Mouse (Mus musculus): Measurements from ENCODE around the gene Tmcc3.

Tmcc3 gene

DNA sequence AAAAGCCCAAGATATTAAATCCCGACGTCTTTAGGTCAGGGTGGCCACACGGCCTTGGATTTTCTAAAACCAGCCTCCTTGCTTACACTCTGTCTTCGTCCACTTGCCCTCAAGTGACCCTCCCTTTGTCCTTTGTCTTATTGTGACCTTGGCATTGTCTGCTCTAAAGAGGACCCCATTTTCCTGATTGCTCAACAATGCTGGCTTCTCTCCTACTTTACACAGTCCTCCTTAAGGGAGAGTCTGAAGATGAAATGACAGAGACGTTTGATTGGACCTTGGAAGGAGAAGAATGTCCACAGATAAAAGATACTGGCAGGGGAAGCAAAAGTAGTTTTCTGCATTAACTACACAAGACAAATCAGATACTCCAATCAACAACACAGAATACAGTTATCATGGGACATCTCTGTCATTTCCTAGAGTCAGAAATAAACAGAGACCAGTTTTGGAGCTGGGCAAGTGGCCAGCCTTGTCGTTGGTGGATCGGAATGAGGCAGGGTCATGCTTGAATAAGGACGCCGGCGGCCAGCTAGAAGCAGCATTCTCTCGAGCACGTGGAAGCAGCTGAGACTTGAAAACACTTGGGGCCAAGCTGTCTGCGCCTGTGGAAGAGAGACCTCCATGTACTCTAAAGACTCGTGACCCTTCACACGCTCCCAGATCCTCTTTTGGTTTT is 150.8 kb downstream of the Tmcc3 start:
- in situ Hi-C loops (cut with MboI; ENCODE audit: low sequenced_read_pairs): no loop called here

DNA sequence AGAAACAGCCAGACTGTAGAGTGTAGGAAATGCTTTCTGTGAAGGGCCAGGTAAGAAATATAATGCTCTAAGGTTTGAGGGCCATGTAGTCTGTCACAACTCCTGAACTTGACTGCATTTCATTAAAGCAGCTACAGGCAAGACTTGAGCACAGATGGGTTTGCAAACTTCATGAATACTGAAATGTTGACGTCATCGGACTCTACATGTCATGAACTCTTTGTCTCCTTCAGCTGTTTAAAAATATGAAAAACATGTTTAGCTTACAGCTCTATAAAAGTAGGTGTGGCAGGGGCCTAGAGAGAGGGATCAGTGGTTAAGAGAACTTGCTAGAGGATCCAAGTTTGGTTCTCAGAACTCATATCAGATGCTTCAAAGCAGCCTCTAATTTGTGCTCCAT is 151.7 kb downstream of the Tmcc3 start:
- in situ Hi-C loops (cut with MboI; ENCODE audit: low sequenced_read_pairs): no loop called here

DNA sequence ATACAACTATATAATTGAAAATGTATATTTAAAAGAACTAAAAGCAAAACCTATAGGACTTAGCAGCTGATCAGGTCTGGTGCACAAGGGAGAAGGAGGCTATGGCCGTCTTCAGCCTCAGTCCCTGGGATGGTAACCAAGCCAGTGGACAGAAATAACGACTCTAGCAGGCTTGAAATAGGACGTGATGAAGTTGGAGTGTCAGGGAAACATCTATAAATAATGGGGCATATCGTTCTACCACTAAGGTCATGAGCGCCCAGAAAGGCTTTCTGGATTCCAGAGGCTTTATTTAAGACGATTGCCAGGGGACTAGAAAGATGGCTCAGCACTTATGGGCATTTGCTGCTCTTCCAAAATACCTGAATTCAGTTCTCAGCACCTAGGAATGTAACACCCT is 153.9 kb downstream of the Tmcc3 start:
- in situ Hi-C loops (cut with MboI; ENCODE audit: low sequenced_read_pairs): no loop called here

DNA sequence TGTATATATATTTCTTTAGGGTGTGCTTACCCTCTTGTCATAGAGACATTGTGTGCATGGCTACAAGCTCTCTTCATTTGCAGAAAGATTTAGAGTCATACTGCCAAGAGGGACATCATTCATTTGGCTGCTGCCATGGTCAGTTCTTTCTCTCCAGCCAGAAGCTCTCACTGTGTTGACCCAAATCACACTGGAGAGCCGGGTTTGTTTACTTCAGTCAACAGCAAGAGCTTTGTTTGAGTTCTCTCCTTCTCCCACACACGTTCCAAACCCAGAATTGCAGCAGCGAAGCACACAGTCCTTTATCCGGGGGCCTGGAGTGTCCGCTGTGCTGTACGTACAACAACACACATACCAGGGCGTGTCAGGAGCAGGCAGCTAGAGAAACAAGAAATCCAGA is 154.6 kb downstream of the Tmcc3 start:
- in situ Hi-C loops (cut with MboI; ENCODE audit: low sequenced_read_pairs): no loop called here

DNA sequence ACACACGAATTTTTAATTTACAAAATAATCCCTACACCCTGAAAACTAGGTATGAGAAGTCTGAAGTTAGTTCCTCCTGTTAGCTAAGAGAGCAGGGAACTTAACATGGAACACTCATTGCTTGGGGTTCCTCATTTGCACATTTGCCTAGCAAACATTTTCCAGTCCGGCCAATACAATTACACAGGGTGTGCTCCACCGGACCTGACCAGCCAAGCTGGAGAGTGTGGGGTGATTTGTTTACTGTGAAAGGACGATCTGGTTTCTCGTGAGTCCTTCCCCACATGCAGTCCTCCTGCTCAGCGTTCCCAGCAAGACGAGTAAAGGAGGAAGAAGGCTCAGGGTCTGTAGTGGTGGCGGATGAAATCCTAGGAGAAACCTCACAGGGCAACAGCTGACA is 159.7 kb downstream of the Tmcc3 start:
- in situ Hi-C loops (cut with MboI; ENCODE audit: low sequenced_read_pairs): no loop called here

DNA sequence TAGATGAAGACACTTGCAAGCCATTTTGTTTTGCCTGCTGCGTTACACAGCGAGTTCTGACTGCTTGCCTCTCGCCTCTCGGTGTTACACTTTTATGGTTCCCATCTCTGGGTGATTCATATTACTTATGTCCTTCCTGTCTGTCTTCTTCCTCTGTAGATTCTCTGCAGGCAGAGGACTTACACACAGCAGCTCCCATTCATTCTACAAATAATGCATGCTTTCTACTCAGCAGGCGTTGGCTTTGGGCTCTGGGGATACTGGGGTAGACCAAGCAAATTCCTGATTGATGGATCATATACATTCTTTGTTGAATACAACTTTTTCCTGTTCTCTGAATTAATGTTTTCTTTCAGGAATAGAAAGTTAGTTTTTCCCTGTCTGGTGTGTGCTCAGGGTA is 161.8 kb downstream of the Tmcc3 start:
- in situ Hi-C loops (cut with MboI; ENCODE audit: low sequenced_read_pairs): no loop called here

DNA sequence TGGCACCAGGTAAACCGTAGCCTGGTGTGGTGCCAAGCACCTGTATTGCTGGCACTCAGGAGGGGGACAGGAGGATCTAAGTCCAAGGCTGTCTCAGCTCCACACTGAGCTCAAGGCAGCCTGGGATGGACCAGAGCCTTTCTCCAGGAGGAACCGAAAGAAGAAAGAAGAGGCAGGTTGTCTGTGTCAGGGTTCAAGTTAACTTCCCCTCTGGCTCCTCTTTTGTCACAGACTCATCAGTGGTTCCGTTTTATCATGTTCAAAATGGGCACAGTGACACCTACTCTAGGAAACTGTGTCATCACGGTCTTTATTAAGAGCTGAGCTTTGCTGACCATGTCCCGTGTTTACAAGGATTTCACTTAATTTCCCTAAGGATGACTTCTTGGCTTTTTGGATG is 162.4 kb downstream of the Tmcc3 start:
- in situ Hi-C loops (cut with MboI; ENCODE audit: low sequenced_read_pairs): no loop called here

DNA sequence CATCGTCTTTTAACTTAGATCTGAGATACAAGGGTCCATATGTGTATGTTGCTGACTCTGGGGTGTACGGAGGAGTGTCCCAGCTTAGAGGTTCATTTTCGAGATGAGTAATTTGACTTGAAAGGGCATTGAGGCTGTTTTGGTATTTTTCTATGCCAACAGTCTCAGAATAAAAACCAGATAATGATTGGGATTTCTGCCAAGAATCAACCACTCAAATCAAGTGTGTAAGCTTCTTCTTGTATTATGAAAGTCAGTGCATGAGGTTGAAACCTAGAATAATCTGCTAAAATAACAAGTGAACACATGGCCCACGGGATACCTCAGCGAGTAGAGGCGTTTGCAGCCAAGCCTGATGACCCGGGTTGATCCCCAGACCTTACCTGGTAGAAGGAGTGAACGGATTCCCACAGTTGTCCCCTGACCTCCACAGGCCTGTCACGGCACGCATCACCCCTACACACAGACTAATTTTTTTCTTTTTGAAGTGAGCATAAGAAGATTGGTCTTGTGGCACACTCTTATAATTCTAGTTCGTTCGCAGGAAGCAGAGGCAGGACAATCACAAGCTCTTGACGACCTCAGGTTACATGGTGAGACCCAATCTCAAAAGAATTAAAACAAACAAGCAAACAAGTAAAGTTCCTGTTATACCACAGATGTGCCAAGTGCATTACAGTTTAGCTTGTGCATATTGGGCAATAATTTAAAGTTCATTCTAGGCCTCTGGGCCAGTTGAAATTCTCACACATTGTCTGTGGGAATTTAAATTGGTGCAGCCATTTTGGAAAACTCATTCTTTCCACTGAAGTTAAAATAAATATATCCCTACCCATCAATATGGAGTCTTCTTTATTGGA is 165.8 kb downstream of the Tmcc3 start:
- in situ Hi-C loops (cut with MboI; ENCODE audit: low sequenced_read_pairs): no loop called here

DNA sequence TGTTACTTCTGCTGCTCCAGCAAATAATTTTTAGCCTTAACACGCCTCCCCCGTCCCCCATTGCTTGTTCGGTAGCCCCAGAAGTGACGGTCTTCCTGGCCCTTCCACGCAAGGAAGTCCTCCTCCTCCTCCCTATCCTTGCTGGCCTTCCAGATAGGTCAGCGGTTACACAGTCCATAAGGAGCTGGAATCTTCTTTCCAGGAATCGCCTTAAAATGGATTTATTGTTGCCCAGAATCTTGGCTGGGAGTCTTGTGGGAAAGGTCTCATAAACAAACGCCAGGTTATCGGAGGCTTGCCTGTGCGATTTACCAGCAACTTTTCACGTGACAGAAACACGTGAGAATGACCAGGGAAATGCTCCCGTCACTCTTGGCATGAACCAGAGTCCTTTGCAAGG is 167.9 kb downstream of the Tmcc3 start:
- in situ Hi-C loops (cut with MboI; ENCODE audit: low sequenced_read_pairs): no loop called here

DNA sequence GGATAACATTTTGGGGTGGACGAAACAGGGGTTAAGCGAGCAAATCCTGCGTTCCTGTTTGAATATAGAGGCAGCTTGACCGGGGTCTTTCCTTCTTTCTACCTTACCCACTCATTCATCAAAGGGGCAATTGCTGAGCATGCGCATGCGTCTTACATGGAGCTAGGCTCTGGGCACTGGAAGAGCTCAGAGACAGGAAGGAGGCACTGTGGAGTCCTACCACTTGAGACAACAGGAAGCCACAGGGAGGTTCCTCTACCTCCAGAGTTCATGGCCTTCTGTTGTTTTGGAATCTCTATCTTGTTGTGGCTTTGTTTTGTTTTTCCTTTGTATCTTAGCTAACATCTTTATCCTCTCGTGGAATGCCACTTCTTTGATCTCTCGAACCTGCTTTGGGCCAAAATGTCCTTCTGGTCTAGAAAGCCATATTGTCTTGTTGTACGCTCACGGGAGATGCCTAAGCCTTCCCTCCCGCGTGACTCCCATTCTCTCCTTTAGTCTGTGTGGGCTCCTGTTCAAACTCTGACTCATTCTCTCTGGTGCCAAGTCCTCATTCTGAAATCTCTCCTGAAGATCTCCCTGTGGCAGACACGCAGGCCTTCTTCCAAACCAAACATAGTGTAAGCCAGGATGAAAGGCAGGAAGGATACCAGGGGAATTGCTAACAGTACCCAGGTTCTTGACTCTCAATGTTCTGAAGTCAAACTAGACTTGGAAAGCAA is 168.8 kb downstream of the Tmcc3 start:
- in situ Hi-C loops (cut with MboI; ENCODE audit: low sequenced_read_pairs): no loop called here

DNA sequence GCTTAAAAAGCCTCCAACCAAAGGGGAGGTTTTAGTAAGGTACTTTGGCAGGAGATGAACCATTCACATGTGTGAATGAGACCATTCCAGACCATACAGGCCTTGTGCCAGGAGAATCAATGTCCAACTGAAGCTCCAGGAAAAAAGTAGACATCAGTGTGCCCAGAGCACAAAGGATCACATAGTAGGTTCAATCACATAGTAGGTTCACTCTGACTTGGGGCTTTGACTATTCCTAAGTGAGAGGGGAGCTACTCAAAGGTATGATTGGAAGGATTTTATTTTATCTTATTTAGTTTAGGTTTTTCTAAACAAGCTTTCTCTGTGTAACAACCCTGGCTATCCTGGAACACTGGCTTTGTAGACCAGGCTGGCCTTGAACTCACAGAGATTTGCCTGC is 169.9 kb downstream of the Tmcc3 start:
- in situ Hi-C loops (cut with MboI; ENCODE audit: low sequenced_read_pairs): no loop called here

DNA sequence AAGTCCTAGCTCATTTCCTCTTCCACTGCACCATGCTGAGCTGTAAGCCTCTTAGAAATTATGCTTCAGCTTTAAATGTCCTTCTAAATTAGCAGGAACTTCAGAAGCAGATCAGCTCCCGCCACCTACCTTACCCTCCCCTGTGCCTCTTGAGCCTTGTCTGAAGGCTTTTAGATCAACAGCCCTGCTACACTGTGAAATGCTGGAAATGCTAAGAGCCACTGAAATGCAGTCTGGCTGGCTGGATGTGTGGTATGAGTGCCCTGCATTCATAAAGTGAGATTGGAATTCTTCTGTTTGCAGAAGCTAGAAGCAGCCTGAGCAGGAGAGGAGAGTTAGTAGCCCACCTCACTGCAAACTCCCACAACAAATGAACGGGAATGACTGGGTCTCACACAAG is 174.4 kb downstream of the Tmcc3 start:
- in situ Hi-C loops (cut with MboI; ENCODE audit: low sequenced_read_pairs): no loop called here

DNA sequence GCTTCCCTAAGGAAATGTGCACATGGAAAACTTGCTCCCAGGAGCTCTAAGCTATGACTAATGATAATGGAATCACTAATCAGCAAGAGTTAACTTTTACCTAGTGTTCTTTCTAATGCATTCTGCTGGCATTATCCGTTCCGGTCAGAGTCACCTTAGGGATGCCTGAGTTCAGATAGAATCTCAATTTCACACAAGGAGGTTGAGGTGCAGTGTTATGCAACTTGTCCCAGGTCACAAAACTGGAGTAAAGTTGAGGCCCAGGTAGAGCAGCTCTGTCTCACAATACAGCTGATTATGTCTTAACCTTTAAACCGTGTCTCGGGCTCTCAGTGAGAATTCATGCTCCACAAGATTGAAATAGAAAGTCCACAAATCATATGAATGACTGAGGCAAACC is 177.8 kb downstream of the Tmcc3 start:
- in situ Hi-C loops (cut with MboI; ENCODE audit: low sequenced_read_pairs): no loop called here

DNA sequence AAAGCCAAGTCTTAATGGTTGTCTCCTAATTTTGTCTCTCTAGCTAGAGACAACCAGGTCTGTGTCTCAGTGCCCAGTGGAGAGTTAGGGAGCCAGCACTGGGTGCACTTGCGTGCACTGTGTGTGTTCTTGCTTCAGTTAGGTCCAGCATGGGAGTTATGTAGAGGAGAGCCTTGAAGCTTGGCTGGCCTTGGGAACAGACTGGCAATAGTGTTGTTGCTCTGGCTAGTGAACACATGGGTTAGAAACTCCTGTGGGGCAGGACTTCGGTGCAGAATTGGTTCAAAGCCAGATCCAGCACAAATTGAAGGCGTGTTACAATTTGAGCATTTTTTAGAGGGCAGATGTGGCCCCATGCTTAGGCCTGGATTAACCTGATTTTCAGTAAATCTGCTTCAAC is 179.3 kb downstream of the Tmcc3 start:
- in situ Hi-C loops (cut with MboI; ENCODE audit: low sequenced_read_pairs): no loop called here

DNA sequence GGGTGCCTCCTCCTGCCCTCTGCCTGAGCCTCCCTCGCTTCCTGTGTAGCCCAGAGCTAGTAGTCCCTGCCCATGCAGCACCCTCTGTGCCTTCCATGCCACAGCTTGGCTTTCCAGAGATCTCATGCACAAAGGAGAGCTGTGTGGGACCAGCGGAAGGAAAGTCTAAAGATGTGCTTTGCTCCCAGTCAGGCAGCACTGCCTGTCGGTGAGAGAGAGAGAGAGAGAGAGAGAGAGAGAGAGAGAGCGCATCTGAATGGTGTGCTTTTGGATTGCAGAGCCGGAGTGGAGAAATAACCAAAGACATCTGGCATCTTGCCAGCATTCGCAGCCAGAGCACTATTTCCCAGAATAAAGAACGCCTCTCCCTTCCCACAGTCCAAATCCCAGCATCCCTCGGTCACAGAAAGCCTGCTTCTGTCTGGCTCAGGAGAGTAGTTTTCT is 182.7 kb downstream of the Tmcc3 start:
- in situ Hi-C loops (cut with MboI; ENCODE audit: low sequenced_read_pairs): no loop called here

DNA sequence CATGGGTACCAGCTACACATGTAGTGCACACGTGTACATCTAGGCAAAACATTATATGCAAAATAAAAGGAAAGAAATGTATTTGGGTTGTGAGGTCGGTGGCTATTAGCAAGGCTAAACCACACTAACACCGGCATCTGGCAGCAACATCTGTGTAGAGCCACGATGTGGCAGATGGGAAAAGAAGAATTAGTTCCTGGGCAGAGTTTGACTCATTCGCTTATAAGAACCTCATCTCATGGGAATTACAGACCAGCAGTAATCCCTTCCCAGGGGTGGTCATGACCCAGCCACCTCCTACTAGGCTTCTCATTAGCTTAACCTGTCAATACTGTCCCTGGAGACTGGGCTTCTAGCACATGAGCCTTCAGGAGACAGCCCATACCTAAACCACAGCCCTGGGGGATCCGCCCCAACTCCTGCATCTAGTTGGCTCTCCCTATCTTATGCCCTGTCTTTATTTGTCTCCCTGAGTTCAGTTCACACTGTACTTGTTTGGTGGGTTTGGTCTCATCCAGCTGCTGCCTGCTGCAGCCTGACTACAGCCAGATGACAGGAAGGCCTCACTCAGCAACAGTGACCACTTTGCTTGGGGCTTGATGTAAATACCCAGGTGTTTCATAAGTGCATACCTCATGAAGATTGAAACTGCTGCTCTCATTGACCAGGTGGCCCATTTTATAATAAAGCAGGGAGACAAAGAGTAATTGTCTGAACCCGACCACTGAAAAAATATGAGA is 183.9 kb downstream of the Tmcc3 start:
- in situ Hi-C loops (cut with MboI; ENCODE audit: low sequenced_read_pairs): no loop called here

DNA sequence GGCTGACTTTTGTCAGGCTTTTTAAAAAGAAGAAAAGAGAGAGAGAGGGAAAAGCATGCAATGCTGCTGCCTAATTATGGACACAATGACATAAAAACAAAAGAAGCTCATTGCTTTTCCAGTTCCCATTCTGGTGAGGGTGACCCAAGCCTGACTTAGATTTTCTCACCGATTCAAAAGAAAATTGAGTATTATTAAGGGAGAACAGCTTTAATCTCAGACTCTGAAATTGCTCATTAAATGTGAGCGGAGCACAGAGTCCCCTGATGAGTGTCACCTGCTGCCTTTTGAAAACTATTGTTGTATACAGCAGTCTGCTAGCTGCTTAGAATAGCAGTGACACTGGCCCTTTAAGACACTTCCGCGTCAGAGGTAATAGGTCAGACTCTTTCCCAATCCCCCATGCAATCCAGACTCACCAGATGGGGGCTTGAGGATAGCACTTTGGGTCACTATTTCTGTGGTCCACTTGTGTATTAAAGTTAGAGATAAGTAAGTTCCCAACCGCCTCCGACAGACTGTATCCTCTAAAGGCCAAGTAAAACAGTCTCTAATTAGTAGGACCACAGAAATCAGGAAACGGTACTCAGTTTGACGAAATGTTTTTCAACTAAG is 185.2 kb downstream of the Tmcc3 start:
- in situ Hi-C loops (cut with MboI; ENCODE audit: low sequenced_read_pairs): no loop called here

DNA sequence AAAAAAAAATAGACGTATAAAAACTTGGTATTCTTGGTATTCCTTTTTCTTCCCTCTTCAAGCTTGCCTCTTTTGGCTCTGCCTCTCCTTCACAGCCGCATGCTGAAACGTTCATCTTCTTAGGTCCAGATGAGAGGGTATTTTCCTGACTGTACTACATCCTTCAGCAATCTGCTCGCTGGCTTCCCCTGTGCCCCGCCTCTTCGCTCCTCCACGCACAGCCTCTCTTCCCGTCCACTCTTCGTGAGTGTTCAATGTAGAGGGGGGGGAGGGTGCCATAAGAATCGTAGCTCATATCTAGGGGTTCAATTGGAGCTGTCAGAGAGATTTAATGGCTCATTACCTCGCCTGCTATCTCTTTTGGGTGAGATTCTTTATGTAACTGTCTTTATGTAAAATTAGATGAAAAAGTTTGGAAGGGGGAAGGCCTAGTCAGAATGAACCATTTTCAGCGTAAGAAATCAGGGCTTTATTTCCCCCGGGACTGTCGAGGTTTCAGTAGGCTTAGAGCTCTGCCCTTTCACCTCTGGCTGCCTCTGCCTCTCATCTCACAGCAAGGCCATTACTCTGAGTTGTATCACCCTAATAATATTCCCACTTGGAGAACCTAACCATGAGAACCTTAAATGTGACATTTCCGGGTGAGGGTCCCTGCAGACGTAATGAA is 188.6 kb downstream of the Tmcc3 start:
- in situ Hi-C loops (cut with MboI; ENCODE audit: low sequenced_read_pairs): no loop called here

DNA sequence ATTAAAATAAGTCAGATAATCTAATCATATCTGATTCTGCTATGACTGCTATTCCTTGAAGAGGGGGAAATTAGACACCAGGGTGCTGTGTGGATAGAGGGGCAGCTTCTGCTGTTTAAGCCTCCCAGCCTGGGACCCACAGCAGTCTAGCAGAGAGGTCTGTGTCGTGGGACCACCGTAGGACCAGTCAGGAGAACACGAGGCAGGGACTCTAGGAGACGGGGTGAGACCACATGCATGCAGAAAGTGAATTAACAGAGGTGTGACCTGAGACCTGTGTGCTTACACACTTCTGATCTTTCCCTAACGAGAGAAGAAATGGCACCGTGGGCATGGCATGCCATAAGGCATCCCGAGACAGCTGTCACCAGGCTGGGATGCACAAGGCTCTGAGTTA is 189.1 kb downstream of the Tmcc3 start:
- in situ Hi-C loops (cut with MboI; ENCODE audit: low sequenced_read_pairs): no loop called here

DNA sequence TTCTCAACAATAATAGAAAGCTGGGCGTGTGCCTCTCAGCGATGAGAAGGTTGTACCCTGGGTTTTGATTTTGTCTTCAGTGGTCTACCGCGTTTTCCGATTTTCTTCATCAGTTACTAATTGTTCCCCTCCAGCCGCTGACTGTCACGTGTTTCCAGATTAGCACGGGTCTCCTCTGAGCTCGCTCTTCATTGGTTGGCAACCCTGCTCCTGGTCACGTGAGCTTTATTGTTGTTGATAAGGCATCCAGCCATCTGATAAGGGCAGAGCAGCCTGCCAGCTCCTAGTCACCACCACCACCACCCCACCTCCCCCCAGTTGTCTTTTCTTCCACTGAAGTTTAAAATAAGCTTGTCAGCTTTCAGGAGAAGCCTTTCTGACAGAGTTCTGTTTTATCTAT is 190.0 kb downstream of the Tmcc3 start:
- in situ Hi-C loops (cut with MboI; ENCODE audit: low sequenced_read_pairs): no loop called here
